Mouse (Mus musculus): ENCODE measurements at regions not wholly inside any gene's neighbourhood (a gene's known extent, or its start where the extent isn't known, plus 50 kb on each side); places are given as distances from the start of the nearest gene placed in this dataset.

DNA sequence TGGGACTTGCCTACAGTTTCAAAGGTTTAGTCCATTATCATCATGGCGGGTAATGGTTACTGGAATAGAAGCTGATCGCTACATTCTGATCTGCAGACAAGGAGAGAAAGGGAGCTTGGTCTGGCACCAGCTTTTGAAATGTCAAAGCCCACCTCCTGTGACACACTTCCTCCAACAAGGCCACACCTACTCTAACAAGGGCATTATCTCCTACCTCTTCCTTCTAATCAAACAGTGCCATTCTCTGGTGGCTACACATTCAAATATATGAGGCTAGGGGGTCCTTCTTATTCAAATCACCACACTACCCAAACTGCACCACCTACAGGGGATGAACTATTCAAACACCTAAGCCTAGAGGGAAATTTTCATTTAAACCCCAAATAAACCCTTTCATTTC, 81.9 kb upstream of the Tle4 start:
- TF ChIP-seq USF1 (IDR thresholded peaks at IDR 0.05; ENCODE audit: low read depth): no peak
- no peak for TF ChIP-seq POLR2A (IDR thresholded peaks at IDR 0.05; ENCODE audit: insufficient read length, low read depth)
- TF ChIP-seq TCF12 (IDR thresholded peaks at IDR 0.05; ENCODE audit: insufficient read depth, poor library complexity, severe bottlenecking): no peak
